Mouse (Mus musculus): ENCODE measurements at regions not wholly inside any gene's neighbourhood (a gene's known extent, or its start where the extent isn't known, plus 50 kb on each side); places are given as distances from the start of the nearest gene placed in this dataset.

DNA sequence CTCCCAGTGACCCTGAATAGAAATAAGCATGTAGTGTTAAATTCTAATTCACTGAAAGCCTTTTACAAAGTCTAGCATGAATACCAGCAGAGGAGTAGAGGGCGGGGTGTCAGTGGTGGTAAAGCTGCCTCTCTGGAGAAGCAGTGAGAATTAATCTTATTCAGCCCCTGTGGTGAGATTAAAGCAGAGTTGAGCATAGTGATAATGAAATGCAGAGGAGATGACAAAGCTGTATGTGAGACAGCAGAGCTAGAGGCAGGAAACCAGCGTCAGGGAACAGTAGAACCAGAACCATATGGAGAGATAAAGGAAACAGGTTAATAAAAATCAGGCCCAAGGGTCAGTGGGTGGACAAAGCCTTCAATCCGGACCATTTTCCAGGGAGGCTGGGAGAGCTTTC, 1827.2 kb downstream of the Poteg start:
- DNase-seq (ENCODE audit: low spot score): no peak

DNA sequence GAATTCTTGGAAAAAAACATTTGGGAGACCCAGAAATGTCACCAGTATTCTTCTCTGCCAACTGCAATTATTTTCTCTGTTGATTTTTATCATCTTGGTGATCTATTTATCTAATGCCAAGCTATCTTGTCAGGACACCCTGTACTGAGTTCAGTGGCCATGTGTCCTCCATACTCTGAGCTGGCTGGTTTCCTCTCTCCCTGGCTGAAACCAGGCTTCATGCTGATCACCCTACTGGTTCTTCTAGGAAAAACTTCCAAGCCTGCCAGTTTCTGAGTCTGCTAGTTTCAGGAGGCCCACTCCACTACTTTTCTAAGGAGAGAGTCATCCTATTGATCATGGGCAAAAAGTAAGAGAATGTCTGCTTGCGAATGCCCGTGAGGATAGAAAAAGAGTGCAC, 1831.2 kb downstream of the Poteg start:
- DNase-seq (ENCODE audit: low spot score): no peak

DNA sequence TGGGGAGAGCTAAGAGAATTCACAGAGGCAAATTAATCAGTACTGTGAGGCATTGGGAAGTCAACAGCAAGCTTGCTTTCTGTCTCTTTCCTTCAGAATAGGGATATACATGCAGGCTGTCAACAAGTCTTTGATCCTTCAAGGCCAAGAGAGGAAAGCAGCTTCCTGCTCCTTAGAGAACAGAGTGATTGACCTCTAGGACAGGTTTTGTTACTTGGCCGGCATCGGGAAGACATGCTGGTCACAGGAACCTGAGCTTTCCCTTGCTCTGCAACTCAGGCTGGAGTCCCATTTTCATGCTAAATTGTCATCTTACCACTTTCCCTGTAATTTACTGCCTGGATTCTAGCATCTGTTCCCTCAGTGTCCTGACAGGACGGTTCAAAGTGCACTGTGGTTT, 1831.8 kb downstream of the Poteg start:
- DNase-seq (ENCODE audit: low spot score): no peak

DNA sequence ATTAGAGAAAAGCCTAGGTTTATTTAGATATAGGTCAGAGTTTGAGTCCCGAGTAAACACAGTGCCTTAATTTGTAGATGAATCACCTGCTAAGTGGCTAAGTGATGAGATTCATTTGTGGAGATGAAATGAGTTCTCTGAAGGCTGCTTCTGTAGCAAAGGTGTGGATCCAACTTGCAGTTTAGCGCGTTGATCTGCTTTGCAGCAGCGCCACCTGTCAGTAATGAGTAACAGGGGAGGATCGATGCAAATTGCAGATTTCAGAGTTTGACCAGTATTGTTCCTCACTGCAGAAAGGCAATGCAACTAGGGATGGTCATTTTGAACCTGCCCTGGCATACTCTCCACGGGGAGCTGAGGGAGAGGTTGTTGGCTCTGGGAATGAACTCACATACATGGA, 1842.9 kb downstream of the Poteg start:
- peak; percentile 8 for DNase-seq (ENCODE audit: low spot score)
